Mouse (Mus musculus): Measurements from ENCODE around the gene Coq6.

DNA sequence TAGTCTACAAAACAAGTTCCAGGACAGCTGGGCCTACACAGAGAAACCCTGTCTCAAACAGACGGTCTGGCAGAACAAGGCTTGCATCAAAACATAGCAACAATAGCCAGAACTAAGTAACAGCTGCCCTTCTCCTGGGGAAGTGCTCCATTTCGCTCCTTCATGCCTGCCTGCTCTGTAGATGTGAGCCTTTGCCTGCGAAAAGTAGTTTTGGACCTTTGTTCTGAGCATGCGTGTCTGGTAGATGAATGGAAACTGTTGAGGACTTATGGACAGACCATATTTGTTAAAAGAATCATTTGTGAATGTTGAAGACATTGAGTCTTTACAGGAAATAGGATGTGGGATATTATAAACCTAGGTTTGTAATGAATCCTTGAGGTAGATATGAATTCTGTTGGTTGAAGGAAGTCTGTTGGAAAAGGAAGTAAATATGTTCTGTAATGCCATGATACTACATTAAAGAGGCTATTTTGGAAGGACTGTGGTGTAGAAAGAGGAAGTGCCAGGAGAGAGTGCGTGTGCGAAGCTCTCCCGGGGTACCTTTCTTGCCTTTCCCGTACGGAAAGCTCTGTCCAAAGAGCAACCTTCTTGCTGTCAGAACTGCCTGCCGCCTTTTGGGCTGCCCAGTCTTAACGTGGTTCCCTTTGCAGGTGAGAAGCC lies 24.4 kb upstream of the Coq6 start:
- TF ChIP-seq CTCF (IDR thresholded peaks at IDR 0.05; ENCODE audit: borderline replicate concordance, control insufficient read depth, extremely low read depth, insufficient read depth, low read length, poor library complexity) (no peak), POLR2A (IDR thresholded peaks at IDR 0.05; ENCODE audit: control insufficient read depth, extremely low read depth, insufficient read depth, low read length, poor library complexity) (no peak)

All from thymus, adult 2 months (tissue).